Mouse (Mus musculus) neural tube, embryonic 13.5 days (tissue): Measurements from ENCODE around the gene Smim11. TPM values are rescaled to one million over a fixed set of nuclear protein-coding genes. Genes with fewer than 3 reads are reported as not detected.
A peak's percentile ranks its signal among the peaks of the same experiment; 100 is the strongest.

ENCODE experiments used
- ATAC-seq: fragments of 200-750 bp; cut with Nextera tagmentation; 2 replicates; pipeline ENCODE4 v1.8.0; 2017; ENCODE audit warnings: low read depth, mild to moderate bottlenecking, moderate TSS enrichment, moderate library complexity
- H3K27ac ChIP-seq: fragments of 300-500 bp; sonication (generic); replicated peaks from 2 replicates; pipeline ENCODE4 v1.5.1; 2015; ENCODE audit warnings: moderate library complexity, mild to moderate bottlenecking, inconsistent platforms
- H3K27me3 ChIP-seq: fragments of 300-500 bp; sonication (generic); 2 replicates; pipeline ENCODE4 v1.6.1; 2015; ENCODE audit warnings: mild to moderate bottlenecking, inconsistent platforms
- H3K36me3 ChIP-seq: fragments of 300-500 bp; sonication (generic); 2 replicates; pipeline ENCODE4 v1.6.1; 2015; ENCODE audit warnings: mild to moderate bottlenecking, inconsistent platforms
- H3K4me1 ChIP-seq: fragments of 300-500 bp; sonication (generic); replicated peaks from 2 replicates; pipeline ENCODE4 v1.6.1; 2015; ENCODE audit warnings: inconsistent platforms
- H3K4me2 ChIP-seq: fragments of 300-500 bp; sonication (generic); 2 replicates; pipeline ENCODE4 v1.6.1; 2015; ENCODE audit warnings: inconsistent platforms, mild to moderate bottlenecking, moderate library complexity
- H3K4me3 ChIP-seq: fragments of 300-500 bp; sonication (generic); 2 replicates; pipeline ENCODE4 v1.5.1; 2015; ENCODE audit warnings: mild to moderate bottlenecking, inconsistent platforms
- H3K9ac ChIP-seq: fragments of 300-500 bp; sonication (generic); 2 replicates; pipeline ENCODE4 v1.6.1; 2015; ENCODE audit warnings: moderate library complexity, mild to moderate bottlenecking, inconsistent platforms
- H3K9me3 ChIP-seq: fragments of 300-500 bp; sonication (generic); 2 replicates; pipeline ENCODE4 v1.6.1; 2016; ENCODE audit warnings: inconsistent platforms
- WGBS: fragments of 180-500 bp; shearing (Covaris S2); methylation state at CpG from one replicate; pipeline ENCODE4 v1.1.7; 2015; 5-methylcytosine and 5-hydroxymethylcytosine counted together
- polyA plus RNA-seq: library from polyadenylated mRNA; unstranded; fragments of >200 nt; fragmentation: Nextera tagmentation; extraction: Ambion mirVana; gene quantifications from 2 replicates; pipeline ENCODE4 v1.2.1, GENCODE M21; 2015

Gene Smim11
- polyA plus RNA-seq, 1 experiment from 2014 or later: 73.9 TPM

DNA sequence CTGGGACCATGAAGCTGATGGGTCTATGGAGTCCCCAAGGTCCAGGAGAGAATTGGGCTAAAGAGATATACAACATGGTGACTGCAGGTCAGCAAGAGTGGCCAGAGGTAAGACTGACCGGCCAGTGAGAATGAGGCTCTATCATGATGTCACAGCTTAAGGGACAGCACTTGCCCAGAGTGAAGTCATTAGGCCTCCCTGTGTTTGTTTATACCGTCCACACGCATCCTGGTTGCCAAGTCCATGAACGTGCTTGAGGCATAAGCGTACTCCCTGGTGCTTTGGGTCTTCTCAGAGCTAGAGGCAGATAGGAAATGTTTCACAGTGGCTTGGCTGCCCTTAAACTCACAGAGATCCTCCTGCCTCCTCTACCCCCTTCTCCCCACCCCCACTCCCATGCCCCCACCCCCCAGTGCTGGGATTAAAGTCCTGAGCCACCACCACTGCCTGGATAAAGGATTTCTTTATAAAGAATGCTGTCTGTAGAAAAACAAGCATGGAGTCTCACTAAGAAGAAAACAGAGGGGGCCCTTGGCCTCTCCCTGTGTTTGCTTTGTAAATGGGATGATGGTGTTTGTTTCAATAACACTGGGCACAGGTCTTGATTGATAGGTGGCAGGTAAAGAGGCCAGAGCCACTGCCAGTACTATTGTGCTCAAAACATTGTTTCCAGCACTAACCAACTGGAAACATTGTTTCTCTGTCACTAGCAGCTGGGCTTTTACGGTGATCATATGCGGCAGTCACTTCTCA lies 23.4 kb downstream of the Smim11 start:
- H3K4me2 ChIP-seq: no peak overlapping the region
- peaks cover 8% of the 10 kb centered on the region for H3K4me1 ChIP-seq
- no peaks in the 10 kb centered on the region for H3K27me3 ChIP-seq
- H3K36me3 ChIP-seq: no peaks in the 10 kb centered on the region
- no peaks in the 10 kb centered on the region for H3K9me3 ChIP-seq
- H3K27ac ChIP-seq: no peak overlapping the region
- WGBS: 38% methylated on average over 7 of the region's 7 CpGs
- ATAC-seq: no peak
- no peak overlapping the region for H3K4me3 ChIP-seq
- no peak overlapping the region for H3K9ac ChIP-seq

DNA sequence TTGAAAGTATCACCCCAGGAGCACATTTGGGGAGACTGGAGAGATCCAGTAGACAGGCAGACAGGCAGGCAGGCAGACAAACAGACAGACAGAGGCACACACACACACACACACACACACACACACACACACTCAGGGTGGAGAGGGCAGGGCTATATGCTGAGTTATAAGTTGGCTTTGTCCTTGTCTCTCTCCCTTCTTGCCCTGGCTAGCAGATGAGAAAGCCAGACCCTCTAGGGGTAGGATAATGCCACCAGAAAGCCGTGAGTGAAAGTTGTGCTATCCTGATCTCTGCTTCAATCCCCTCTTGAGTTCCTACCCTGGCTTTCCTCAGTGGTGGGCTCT lies 23.9 kb downstream of the Smim11 start:
- no peak overlapping the region for H3K4me3 ChIP-seq
- 0 out of 2 replicates have a peak overlapping the region, but pooled peaks have one; percentile 17 for H3K9ac ChIP-seq
- no peak overlapping the region for H3K4me2 ChIP-seq
- ATAC-seq: no peak
- H3K36me3 ChIP-seq: no peaks in the 10 kb centered on the region
- 39% methylated on average over 1 of the region's 1 CpGs for WGBS
- H3K27ac ChIP-seq: no peak overlapping the region
- H3K27me3 ChIP-seq: no peaks in the 10 kb centered on the region
- H3K9me3 ChIP-seq: no peaks in the 10 kb centered on the region
- peaks cover 8% of the 10 kb centered on the region for H3K4me1 ChIP-seq

DNA sequence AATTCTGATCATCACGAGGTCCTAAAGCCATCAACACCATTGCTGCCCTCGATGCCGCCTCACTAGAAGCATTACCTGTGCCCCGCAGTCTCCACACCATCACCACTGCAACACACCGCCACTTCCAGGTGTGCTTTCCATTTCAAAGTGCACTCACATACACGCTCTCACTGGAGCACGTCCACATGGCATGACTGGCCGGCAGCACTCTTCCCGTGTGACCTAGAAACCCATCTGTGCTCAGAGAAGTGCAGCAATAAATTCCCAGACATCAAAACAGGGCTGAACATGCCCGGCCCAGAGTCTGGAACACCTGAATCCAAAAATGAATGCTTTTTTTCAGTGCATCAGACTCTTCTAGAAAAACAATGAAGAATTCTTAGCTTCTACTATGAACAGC lies 26.8 kb downstream of the Smim11 start:
- H3K36me3 ChIP-seq: no peaks in the 10 kb centered on the region
- peaks cover 8% of the 10 kb centered on the region for H3K4me1 ChIP-seq
- H3K4me3 ChIP-seq: no peak overlapping the region
- no peaks in the 10 kb centered on the region for H3K27me3 ChIP-seq
- no peak overlapping the region for H3K4me2 ChIP-seq
- no peak overlapping the region for H3K27ac ChIP-seq
- WGBS: 83% methylated on average over 10 of the region's 10 CpGs
- no peak for ATAC-seq
- no peaks in the 10 kb centered on the region for H3K9me3 ChIP-seq
- H3K9ac ChIP-seq: no peak overlapping the region

DNA sequence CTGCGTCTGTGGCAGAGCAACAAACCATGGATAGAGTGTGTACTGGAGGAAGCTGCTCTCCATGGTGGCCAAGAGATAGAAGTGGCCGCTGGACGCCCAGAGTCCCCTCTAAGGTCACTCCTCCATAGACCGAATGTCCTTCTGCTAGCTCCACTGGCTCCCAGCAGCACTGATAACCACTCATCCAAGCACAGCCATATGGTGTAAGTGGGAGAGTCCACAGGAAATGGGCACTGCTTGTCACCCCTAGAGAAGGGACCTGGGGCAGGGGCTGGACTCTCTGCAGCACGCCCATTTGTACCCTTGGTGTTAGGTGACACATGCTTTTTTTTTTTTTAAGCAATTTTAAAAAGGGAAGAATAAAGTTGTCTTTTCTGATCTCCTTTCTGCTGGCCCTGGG lies 29.9 kb downstream of the Smim11 start:
- 87% methylated on average over 5 of the region's 5 CpGs for WGBS
- no peaks in the 10 kb centered on the region; the same call in 1 of the 2 replicates for H3K4me1 ChIP-seq
- no peaks in the 10 kb centered on the region for H3K9me3 ChIP-seq
- H3K9ac ChIP-seq: no peak overlapping the region
- no peak overlapping the region for H3K4me3 ChIP-seq
- no peaks in the 10 kb centered on the region for H3K27me3 ChIP-seq
- H3K27ac ChIP-seq: no peak overlapping the region
- no peak overlapping the region for H3K4me2 ChIP-seq
- no peak for ATAC-seq
- no peaks in the 10 kb centered on the region for H3K36me3 ChIP-seq

DNA sequence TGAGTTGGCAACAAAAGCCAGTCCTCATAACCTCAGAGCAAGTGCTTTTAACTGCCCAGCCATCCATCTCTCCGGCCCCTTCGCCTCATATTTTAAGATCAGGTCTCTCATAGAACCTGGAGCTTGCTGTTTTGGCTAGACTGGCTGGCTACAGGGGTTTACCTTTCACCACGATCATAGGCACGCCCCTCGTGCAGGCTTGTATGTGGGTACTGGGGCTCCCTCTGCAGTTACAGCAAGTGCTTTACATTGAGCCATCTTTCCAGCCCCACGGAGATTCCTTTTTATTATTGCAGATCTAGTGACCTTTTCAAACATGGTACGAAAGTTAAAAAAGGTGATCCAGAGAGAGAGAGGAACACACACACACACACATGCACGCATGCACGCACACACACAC lies 33.5 kb downstream of the Smim11 start:
- Histone ChIP-seq H3K4me3 (no peak overlapping the region), H3K36me3 (no peaks in the 10 kb centered on the region), H3K4me1 (no peaks in the 10 kb centered on the region; the same call in 1 of the 2 replicates), H3K27ac (no peak overlapping the region), H3K9me3 (no peaks in the 10 kb centered on the region), H3K27me3 (no peaks in the 10 kb centered on the region), H3K4me2 (no peak overlapping the region), H3K9ac (no peak overlapping the region)
- WGBS: 60% methylated on average over 9 of the region's 9 CpGs
- no peak for ATAC-seq

DNA sequence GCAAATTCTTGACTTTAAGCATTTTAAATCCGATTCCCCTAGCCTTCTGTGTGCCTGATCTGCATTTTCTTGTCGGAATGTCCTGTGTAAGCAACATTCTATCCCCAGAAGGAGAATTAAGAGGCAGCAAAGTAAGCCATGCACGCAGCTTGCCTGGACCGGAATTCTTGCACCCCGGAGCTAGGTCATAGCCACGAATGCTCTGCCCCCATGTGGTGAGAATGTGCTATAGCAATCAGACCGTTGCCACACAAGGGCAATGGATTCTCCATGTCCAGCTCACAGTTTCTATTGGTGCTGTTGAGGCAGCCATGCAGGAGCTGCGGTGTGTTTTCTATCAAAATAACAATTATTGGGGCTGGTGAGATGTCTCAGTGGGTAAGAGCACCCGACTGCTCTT lies 35.2 kb downstream of the Smim11 start:
- peaks cover 7% of the 10 kb centered on the region; the same call in 1 of the 2 replicates for H3K4me1 ChIP-seq
- H3K9ac ChIP-seq: no peak overlapping the region
- no peak overlapping the region for H3K27ac ChIP-seq
- no peaks in the 10 kb centered on the region for H3K27me3 ChIP-seq
- H3K36me3 ChIP-seq: no peaks in the 10 kb centered on the region
- H3K9me3 ChIP-seq: no peaks in the 10 kb centered on the region
- peak; percentile 41; the same call in 1 of the 2 replicates for ATAC-seq
- H3K4me3 ChIP-seq: no peak overlapping the region
- no peak overlapping the region for H3K4me2 ChIP-seq
- WGBS: 6% methylated on average over 9 of the region's 9 CpGs

DNA sequence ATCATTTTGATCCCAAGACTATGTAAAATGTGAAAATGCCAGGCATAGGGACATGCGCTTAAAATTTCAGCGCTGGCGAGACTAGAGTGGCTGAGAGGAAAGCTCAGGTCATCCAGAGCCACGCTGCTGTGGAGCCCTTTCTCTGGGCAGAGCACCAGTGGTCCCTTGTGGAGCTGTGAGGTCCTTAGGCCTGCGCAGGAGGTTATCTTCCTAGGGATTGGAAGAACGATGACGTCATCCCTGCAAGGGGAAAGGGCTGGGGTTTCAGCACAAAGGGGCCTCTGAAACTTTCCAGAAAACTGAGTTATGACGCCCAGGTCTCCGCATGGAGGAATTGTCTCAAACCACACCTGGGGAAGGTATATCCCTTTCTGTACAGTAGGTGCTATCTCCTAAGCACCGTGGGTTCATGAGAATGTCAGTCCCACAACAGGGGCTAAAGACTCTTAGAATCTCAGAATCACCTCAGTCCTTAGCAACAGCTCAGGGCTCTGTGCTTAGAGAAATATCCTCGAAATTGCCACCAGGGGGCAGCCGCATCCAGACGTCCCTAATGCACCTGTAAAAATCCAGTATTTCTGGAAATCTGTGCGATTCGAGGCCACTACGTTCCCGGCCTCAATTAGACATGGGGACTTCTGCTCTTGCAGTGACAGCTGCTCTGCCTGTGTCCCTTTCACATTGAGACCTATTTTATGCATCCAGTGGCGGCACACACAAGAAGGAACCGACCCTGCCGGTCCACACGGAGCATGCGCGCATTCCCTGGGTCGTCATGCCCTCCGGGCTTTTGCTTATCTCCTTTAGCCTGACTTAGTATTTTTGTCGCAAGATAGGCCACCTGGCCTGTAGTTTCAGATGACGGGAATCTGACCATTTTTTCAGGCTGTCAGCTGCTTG lies 39.8 kb downstream of the Smim11 start:
- Histone ChIP-seq H3K27ac (no peak overlapping the region), H3K9ac (peak overlapping the region; percentile 56), H3K36me3 (no peaks in the 10 kb centered on the region), H3K9me3 (no peaks in the 10 kb centered on the region), H3K4me1 (peaks cover 7% of the 10 kb centered on the region; the same call in 1 of the 2 replicates), H3K27me3 (no peaks in the 10 kb centered on the region), H3K4me3 (peak overlapping the region; percentile 33), H3K4me2 (peak overlapping the region; percentile 54)
- peak; percentile 63 for ATAC-seq
- 30% methylated on average over 27 of the region's 27 CpGs for WGBS

DNA sequence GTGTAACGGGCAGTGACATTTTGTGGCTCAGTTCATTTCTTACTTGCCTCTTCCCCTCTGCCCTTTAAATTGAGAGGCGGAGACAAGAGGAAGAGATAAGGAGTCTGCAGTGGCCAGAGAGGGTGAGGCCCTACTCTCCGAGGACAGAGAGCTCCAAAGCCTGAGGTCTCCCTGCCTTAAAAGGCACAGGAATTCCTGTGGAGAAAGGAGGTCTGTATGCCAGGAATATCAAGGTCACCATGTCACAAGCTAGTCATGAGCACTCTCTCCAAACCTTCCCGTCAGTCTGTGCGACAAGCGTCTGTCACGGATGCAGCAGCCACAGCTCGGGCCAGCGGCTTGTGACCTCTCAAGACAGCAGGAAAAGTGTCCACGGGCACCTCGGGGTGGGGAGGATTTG lies 44.1 kb downstream of the Smim11 start:
- WGBS: 69% methylated on average over 11 of the region's 11 CpGs
- Histone ChIP-seq H3K4me2 (no peak overlapping the region), H3K4me3 (no peak overlapping the region), H3K9me3 (no peaks in the 10 kb centered on the region), H3K9ac (no peak overlapping the region), H3K4me1 (peaks cover 15% of the 10 kb centered on the region), H3K27ac (no peak overlapping the region), H3K27me3 (no peaks in the 10 kb centered on the region), H3K36me3 (no peaks in the 10 kb centered on the region)
- ATAC-seq: no peak

DNA sequence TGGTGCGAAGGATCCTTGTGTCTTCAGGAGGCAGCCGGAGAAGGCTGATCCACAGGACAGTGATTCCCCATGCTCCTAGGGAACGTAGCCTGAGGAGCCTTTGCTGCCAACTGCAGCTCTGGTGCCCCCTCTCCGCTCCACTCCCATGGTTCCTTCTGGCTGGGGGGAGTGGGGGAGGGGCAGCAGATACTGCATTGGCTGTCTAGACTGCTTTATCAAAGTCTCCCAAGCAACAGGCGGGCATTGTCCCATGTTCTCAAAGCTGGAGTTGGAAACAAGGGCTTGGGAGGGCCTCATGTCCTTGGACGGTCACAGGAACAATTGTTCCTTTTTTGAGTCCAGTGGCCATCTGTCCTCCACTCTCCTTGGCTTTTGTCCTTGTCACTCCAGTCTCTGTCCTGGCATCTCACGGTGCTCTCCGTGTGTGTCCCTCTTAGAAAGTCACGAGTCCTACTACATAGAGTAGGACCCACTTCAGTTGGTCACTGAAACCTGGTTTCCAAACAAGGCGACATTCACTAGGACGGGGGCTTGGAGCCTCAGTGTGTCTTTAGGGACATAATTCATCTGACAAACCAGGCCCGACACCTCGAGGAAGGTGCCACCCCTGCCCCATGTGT lies 45.3 kb downstream of the Smim11 start:
- H3K9me3 ChIP-seq: no peaks in the 10 kb centered on the region
- no peak overlapping the region for H3K9ac ChIP-seq
- H3K4me1 ChIP-seq: peaks cover 8% of the 10 kb centered on the region
- no peak overlapping the region for H3K27ac ChIP-seq
- no peak for ATAC-seq
- H3K4me2 ChIP-seq: no peak overlapping the region
- H3K4me3 ChIP-seq: no peak overlapping the region
- WGBS: 42% methylated on average over 13 of the region's 13 CpGs
- no peaks in the 10 kb centered on the region for H3K27me3 ChIP-seq
- H3K36me3 ChIP-seq: no peaks in the 10 kb centered on the region

DNA sequence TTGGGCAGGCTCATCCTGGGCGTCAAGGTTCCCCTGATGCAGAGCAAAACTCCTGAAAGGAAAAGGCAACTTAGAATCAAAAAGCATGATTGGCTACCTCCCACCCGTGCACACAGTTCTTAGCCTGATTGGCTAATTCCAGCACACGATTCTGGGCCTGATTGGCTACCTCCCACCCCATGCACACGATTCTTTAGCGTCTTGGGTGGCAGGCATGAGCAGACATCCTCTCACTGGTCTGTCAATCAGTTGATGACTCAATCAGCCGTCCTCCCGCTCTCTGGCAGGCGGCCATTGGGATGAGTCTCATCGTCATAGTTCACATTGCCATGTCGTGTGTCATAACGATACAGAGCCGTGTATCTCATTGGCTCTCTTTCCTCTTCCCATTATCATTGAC lies 47.9 kb downstream of the Smim11 start:
- Histone ChIP-seq H3K9me3 (no peaks in the 10 kb centered on the region), H3K27ac (no peak overlapping the region), H3K4me2 (no peak overlapping the region), H3K36me3 (no peaks in the 10 kb centered on the region), H3K4me1 (peaks cover 8% of the 10 kb centered on the region), H3K4me3 (no peak overlapping the region), H3K9ac (no peak overlapping the region), H3K27me3 (no peaks in the 10 kb centered on the region)
- no peak for ATAC-seq
- WGBS: 67% methylated on average over 12 of the region's 12 CpGs

DNA sequence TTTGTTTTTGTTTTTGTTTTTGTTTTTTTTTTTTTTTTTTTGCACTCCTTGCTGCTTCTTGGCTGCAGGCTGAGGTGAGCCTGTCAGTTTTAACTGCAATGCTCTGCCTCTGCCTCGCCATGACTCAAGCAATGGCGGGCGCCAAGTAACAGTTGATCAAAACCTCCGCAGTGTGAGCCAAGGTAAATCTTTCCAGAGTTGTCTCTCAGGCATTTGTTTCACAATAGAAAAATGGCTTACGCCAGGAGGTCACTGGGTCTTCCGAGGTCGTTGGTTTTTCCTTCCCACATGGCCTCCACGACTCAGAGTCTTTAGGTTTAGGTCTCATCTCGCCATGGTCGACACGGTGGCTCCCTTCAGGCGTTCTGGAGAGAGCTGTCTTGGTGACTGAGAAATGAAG lies 52.2 kb downstream of the Smim11 start:
- 84% methylated on average over 12 of the region's 12 CpGs for WGBS
- no peaks in the 10 kb centered on the region for H3K27me3 ChIP-seq
- no peak overlapping the region for H3K4me3 ChIP-seq
- H3K4me2 ChIP-seq: no peak overlapping the region
- ATAC-seq: no peak
- H3K4me1 ChIP-seq: peaks cover 16% of the 10 kb centered on the region
- H3K27ac ChIP-seq: no peak overlapping the region
- no peaks in the 10 kb centered on the region for H3K9me3 ChIP-seq
- H3K9ac ChIP-seq: no peak overlapping the region
- no peaks in the 10 kb centered on the region for H3K36me3 ChIP-seq

DNA sequence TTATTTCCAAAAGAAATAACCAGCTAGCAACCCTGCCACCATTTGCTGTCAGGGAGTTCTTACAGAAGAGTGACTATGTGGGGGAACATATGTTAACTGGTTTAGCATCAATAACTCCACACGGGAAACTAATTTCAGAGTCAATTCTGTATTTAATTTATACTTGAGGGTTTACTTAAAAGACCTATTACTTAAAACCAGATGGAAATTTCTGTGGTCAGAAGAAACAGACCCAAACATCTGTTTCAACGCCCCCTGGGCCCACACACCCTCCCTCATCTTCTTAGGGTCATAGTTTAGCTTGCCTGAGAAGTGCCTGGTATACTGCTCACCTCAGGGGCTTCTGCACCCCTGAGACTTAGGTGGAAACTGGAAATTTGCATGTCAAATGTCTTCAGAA lies 52.8 kb downstream of the Smim11 start:
- ATAC-seq: no peak
- Histone ChIP-seq H3K4me1 (peaks cover 20% of the 10 kb centered on the region), H3K27me3 (no peaks in the 10 kb centered on the region), H3K4me3 (no peak overlapping the region), H3K27ac (no peak overlapping the region), H3K4me2 (no peak overlapping the region), H3K36me3 (no peaks in the 10 kb centered on the region), H3K9ac (no peak overlapping the region), H3K9me3 (no peaks in the 10 kb centered on the region)
- 72% methylated on average over 2 of the region's 2 CpGs for WGBS
